Mouse (Mus musculus) liver, postnatal 0 days (tissue): ENCODE measurements around the gene Tmem60.

Source experiments
- CTCF ChIP-seq: sonication (generic); IDR thresholded peaks from 2 replicates; pipeline ENCODE4 v1.5.1; 2016; ENCODE audit warnings: antibody characterized with exemption, low read depth
- EP300 ChIP-seq: IDR thresholded peaks from 2 replicates; pipeline ENCODE4 v1.6.1; 2016; ENCODE audit warnings: antibody characterized with exemption, low read depth, mild to moderate bottlenecking

- TF ChIP-seq EP300 (no peak), CTCF (no peak)
Observed at GRCm38 (mm10) chr5:20905437-20905836, 23.4 kb downstream of the Tmem60 start.
